Mouse (Mus musculus): ENCODE data around the gene Ptch2. TPM values are rescaled to one million over a fixed set of nuclear protein-coding genes. Genes with fewer than 3 reads are reported as not detected.

Ptch2 gene
- total RNA-seq, 1 experiment: 28.2 TPM

DNA sequence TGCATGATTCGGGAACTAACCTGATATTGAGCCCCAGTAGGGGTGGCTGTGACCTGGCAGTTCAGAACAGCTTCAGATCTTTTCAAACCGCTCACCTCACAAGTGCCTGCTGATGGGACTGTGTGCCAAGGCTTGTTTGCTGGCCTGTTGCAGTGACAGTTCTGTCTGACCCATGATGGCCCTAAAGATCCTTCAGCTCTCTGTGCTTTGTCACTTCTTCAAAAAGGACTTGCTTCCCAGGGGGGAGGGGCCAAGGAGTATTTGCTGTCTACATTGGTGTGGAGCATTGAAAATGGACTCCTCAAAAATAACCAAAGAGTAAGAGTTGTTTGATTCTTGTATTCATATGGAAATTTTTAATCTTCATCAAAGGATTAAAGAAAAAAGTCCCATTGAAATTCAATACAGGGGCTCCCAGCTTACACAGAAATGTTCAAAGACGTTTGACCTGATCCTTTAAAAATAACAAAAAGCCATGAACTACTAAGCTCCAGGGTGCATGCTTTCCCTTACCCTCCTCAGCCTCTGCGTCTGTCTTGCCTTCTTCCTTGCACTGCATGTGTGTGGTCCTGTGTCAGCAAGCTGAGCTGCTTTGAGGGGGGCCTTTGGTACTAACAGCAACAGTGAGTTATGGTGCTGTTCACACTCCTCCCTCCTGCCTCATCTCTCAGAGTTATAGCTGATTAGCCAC is 33.0 kb upstream of the Ptch2 start:
- Histone ChIP-seq H3K4me3 (ENCODE audit: insufficient read depth in 1 of 2, low read depth in 1 of 2, low read length in 2 of 2, poor library complexity in 1 of 2, severe bottlenecking in 1 of 2) (no peak overlapping the region), H3K36me3 (ENCODE audit: control insufficient read depth, insufficient read depth, low read length, poor library complexity, severe bottlenecking) (peaks cover 23% of the 10 kb centered on the region), H3K9me3 (ENCODE audit: control insufficient read depth, insufficient read depth, low read depth, low read length) (no peaks in the 10 kb centered on the region), H3K27ac (ENCODE audit: insufficient read depth, low read depth, low read length, poor library complexity, severe bottlenecking) (no peak overlapping the region), H3K9ac (ENCODE audit: insufficient read depth, low read depth, low read length, poor library complexity, severe bottlenecking) (no peak overlapping the region), H3K4me1 (ENCODE audit: control insufficient read depth in 2 of 2, insufficient read depth in 2 of 2, low read length in 2 of 2, poor library complexity in 1 of 2) (peaks cover 0 to 6% of the 10 kb centered on the region in 2 experiments; a peak in 1 of 4 replicates)
- no peak for DNase-seq (ENCODE audit: low read depth, low spot score)
- in situ Hi-C loops (cut with MboI; ENCODE audit: low sequenced_read_pairs in 2 of 2, unreplicated experiment in 2 of 2): no loop called here
- no peak for TF ChIP-seq ZNF384 (IDR thresholded peaks at IDR 0.05; ENCODE audit: low read depth, low read length)
- TF ChIP-seq ZC3H11A (IDR thresholded peaks at IDR 0.05; ENCODE audit: borderline replicate concordance, low read depth, low read length): no peak
- TF ChIP-seq HCFC1 (IDR thresholded peaks at IDR 0.05; ENCODE audit: borderline replicate concordance, insufficient read depth, low read length): no peak
- no peak for TF ChIP-seq MAFK (IDR thresholded peaks at IDR 0.05; ENCODE audit: insufficient read depth, low read depth, low read length)
- TF ChIP-seq CHD2 (IDR thresholded peaks at IDR 0.05; ENCODE audit: low read depth, low read length): no peak

DNA sequence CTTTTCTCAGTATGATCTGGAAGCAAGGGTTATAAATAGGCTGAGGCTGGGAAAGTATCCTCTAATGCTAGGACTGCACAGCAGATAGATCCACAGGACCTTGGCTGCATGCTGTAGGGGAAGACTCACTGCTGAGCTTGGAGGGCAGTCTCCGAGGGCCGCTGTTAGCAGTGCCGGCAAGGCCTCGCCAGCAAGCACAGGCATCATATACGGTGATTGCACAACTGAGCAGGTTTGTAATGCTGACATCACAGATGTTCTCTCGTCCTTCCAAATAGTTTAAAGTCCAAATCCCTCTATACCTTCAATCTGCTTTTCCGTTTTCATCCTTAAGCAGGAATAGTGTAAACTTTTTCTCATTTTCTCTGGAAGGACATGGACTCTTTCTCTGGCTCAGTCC is 27.8 kb upstream of the Ptch2 start:
- no peak for TF ChIP-seq CHD2 (IDR thresholded peaks at IDR 0.05; ENCODE audit: low read depth, low read length)
- TF ChIP-seq HCFC1 (IDR thresholded peaks at IDR 0.05; ENCODE audit: borderline replicate concordance, insufficient read depth, low read length): no peak
- TF ChIP-seq MAFK (IDR thresholded peaks at IDR 0.05; ENCODE audit: insufficient read depth, low read depth, low read length): no peak
- no peak for TF ChIP-seq ZNF384 (IDR thresholded peaks at IDR 0.05; ENCODE audit: low read depth, low read length)
- no peak for TF ChIP-seq ZC3H11A (IDR thresholded peaks at IDR 0.05; ENCODE audit: borderline replicate concordance, low read depth, low read length)
- H3K4me1 ChIP-seq (ENCODE audit: control insufficient read depth in 2 of 2, insufficient read depth in 2 of 2, low read length in 2 of 2, poor library complexity in 1 of 2): peaks cover 0 to 2% of the 10 kb centered on the region in 2 experiments; a peak in 1 of 4 replicates
- no peak for DNase-seq (ENCODE audit: low read depth, low spot score)
- peaks cover 52% of the 10 kb centered on the region for H3K36me3 ChIP-seq (ENCODE audit: control insufficient read depth, insufficient read depth, low read length, poor library complexity, severe bottlenecking)
- no peaks in the 10 kb centered on the region for H3K9me3 ChIP-seq (ENCODE audit: control insufficient read depth, insufficient read depth, low read depth, low read length)
- no peak overlapping the region for H3K4me3 ChIP-seq (ENCODE audit: insufficient read depth in 1 of 2, low read depth in 1 of 2, low read length in 2 of 2, poor library complexity in 1 of 2, severe bottlenecking in 1 of 2)
- in situ Hi-C loops (cut with MboI; ENCODE audit: low sequenced_read_pairs in 2 of 2, unreplicated experiment in 2 of 2): no loop called here
- H3K27ac ChIP-seq (ENCODE audit: insufficient read depth, low read depth, low read length, poor library complexity, severe bottlenecking): no peak overlapping the region
- H3K9ac ChIP-seq (ENCODE audit: insufficient read depth, low read depth, low read length, poor library complexity, severe bottlenecking): no peak overlapping the region

DNA sequence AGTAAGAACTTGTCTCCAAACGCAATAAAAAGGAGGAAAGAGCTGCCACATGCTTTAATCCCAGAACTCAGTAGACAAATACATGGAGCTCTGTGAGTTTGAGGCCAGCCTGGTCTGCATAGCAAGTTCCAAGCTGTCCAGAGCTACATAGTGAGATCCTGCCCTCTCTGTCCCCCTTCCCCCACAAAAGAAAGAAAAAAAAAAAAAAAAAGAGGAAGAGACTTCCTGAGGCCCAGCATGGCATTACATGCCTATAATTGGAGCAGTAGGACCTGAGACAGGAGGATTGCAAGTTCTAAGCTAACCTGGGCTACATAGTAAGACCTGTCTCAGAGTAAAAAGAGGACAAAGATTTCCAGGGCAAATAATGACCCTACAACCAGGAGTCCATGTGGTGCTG is 26.2 kb upstream of the Ptch2 start:
- in situ Hi-C loops (cut with MboI; ENCODE audit: low sequenced_read_pairs in 2 of 2, unreplicated experiment in 2 of 2): no loop called here
- H3K36me3 ChIP-seq (ENCODE audit: control insufficient read depth, insufficient read depth, low read length, poor library complexity, severe bottlenecking): peaks cover 48% of the 10 kb centered on the region
- TF ChIP-seq ZC3H11A (IDR thresholded peaks at IDR 0.05; ENCODE audit: borderline replicate concordance, low read depth, low read length) (no peak), MAFK (IDR thresholded peaks at IDR 0.05; ENCODE audit: insufficient read depth, low read depth, low read length) (no peak), ZNF384 (IDR thresholded peaks at IDR 0.05; ENCODE audit: low read depth, low read length) (no peak), CHD2 (IDR thresholded peaks at IDR 0.05; ENCODE audit: low read depth, low read length) (no peak), HCFC1 (IDR thresholded peaks at IDR 0.05; ENCODE audit: borderline replicate concordance, insufficient read depth, low read length) (no peak)
- no peaks in the 10 kb centered on the region for H3K9me3 ChIP-seq (ENCODE audit: control insufficient read depth, insufficient read depth, low read depth, low read length)
- no peaks in the 10 kb centered on the region for H3K4me1 ChIP-seq (ENCODE audit: control insufficient read depth in 2 of 2, insufficient read depth in 2 of 2, low read length in 2 of 2, poor library complexity in 1 of 2)
- no peak overlapping the region for H3K9ac ChIP-seq (ENCODE audit: insufficient read depth, low read depth, low read length, poor library complexity, severe bottlenecking)
- no peak overlapping the region for H3K4me3 ChIP-seq (ENCODE audit: insufficient read depth in 1 of 2, low read depth in 1 of 2, low read length in 2 of 2, poor library complexity in 1 of 2, severe bottlenecking in 1 of 2)
- H3K27ac ChIP-seq (ENCODE audit: insufficient read depth, low read depth, low read length, poor library complexity, severe bottlenecking): no peak overlapping the region
- no peak for DNase-seq (ENCODE audit: low read depth, low spot score)

DNA sequence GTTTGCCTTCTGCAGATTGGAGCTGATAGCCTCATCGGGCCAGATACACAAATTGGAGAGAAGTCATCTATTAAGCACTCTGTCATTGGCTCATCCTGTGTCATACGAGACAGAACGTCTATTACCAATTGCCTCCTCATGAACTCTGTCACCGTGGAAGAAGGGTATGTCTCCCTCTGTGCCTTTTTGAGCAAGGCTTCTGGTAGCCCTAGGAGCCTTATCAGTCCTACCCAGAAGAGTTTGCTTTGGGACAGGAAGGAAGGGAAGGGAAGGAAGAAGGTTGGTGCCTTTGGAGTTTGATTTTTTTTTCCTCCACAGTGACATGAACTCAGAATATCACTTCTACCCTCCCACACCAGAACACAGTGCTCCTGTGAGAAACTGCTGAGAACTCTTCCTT is 25.3 kb upstream of the Ptch2 start:
- Histone ChIP-seq H3K4me1 (ENCODE audit: control insufficient read depth in 2 of 2, insufficient read depth in 2 of 2, low read length in 2 of 2, poor library complexity in 1 of 2) (no peaks in the 10 kb centered on the region), H3K9me3 (ENCODE audit: control insufficient read depth, insufficient read depth, low read depth, low read length) (no peaks in the 10 kb centered on the region), H3K27ac (ENCODE audit: insufficient read depth, low read depth, low read length, poor library complexity, severe bottlenecking) (no peak overlapping the region), H3K4me3 (ENCODE audit: insufficient read depth in 1 of 2, low read depth in 1 of 2, low read length in 2 of 2, poor library complexity in 1 of 2, severe bottlenecking in 1 of 2) (no peak overlapping the region), H3K36me3 (ENCODE audit: control insufficient read depth, insufficient read depth, low read length, poor library complexity, severe bottlenecking) (peaks cover 44% of the 10 kb centered on the region), H3K9ac (ENCODE audit: insufficient read depth, low read depth, low read length, poor library complexity, severe bottlenecking) (no peak overlapping the region)
- no peak for DNase-seq (ENCODE audit: low read depth, low spot score)
- no peak for TF ChIP-seq ZC3H11A (IDR thresholded peaks at IDR 0.05; ENCODE audit: borderline replicate concordance, low read depth, low read length)
- TF ChIP-seq MAFK (IDR thresholded peaks at IDR 0.05; ENCODE audit: insufficient read depth, low read depth, low read length): no peak
- no peak for TF ChIP-seq HCFC1 (IDR thresholded peaks at IDR 0.05; ENCODE audit: borderline replicate concordance, insufficient read depth, low read length)
- no peak for TF ChIP-seq ZNF384 (IDR thresholded peaks at IDR 0.05; ENCODE audit: low read depth, low read length)
- TF ChIP-seq CHD2 (IDR thresholded peaks at IDR 0.05; ENCODE audit: low read depth, low read length): no peak
- in situ Hi-C loops (cut with MboI; ENCODE audit: low sequenced_read_pairs in 2 of 2, unreplicated experiment in 2 of 2): no loop called here
